Comparison of ENCODE assay signal across 32 mouse cellular contexts in the genomic region with DNA sequence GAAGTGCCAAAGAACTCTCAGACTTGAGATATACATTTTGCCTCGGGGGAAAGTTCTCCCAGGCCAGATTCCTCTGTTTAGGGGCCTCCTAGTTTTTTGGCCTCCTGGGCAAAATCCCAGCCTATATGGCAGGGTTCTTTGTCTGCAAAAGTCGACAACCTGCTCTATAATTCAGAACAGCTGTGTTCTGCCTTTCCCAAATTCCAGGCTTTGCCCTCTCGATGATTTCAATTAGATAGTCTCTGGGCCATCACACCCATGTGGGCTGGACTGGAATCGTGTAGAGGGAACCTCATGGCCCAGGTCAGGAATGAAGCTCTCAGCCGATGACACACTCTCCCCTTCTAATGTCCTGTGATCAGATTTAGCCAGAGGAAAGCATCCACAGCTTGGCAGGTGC. TPM values are rescaled to one million over a fixed set of nuclear protein-coding genes. Genes with fewer than 3 reads are reported as not detected.
DNase-seq lines count a peak whose midpoint lies in the region; ATAC-seq and TF ChIP-seq lines count a peak whose summit lies in the region.
"Had no signal": no experiment of that assay in that cellular context is flagged by ENCODE, and none has a peak within 500 bp of the region (broad histone marks: within the 10 kb centered on the region; RNA-seq: fewer than 3 reads in every experiment).

No protein-coding gene starts in this region.

- 53% methylated on average over 5 of the region's 5 CpGs for WGBS in lung, embryonic 14.5 days
- 47% methylated on average over 5 of the region's 5 CpGs for WGBS in lung, adult 2 months
- 10% methylated on average over 5 of the region's 5 CpGs for WGBS in embryonic facial prominence, embryonic 12.5 days
- WGBS in limb, embryonic 11.5 days: 23% methylated on average over 5 of the region's 5 CpGs
- 67% methylated on average over 5 of the region's 5 CpGs for WGBS in neural tube, embryonic 15.5 days
- 58% methylated on average over 5 of the region's 5 CpGs for WGBS in kidney, embryonic 16.5 days
- WGBS in intestine, embryonic 15.5 days: 63% methylated on average over 5 of the region's 5 CpGs

- TF ChIP-seq CTCF in lung, embryonic 14.5 days (IDR thresholded peaks at IDR 0.05; ENCODE audit: low read depth): no peak
- no peak for TF ChIP-seq CTCF in lung, adult 2 months (IDR thresholded peaks at IDR 0.05; ENCODE audit: insufficient read depth, low read length)

- no peak overlapping the region for H3K27ac ChIP-seq in lung, embryonic 14.5 days (ENCODE audit: low read depth)
- H3K27ac ChIP-seq in embryonic facial prominence, embryonic 12.5 days: no peak overlapping the region
- H3K27ac ChIP-seq in limb, embryonic 11.5 days (replicated peaks; ENCODE audit: low read depth, low read length): no peak overlapping the region
- no peak overlapping the region for H3K27ac ChIP-seq in neural tube, embryonic 15.5 days (replicated peaks)
- H3K27ac ChIP-seq in kidney, embryonic 16.5 days (ENCODE audit: low read length): no peak overlapping the region
- no peak overlapping the region for H3K27ac ChIP-seq in intestine, embryonic 15.5 days
- H3K27ac ChIP-seq: forebrain, embryonic 12.5 days; heart, adult 2 months; heart, embryonic 13.5 days; hindbrain, embryonic 12.5 days; kidney, postnatal 0 days; left cerebral cortex, adult 2 months; liver, embryonic 13.5 days; lung, embryonic 15.5 days; neural tube, embryonic 12.5 days had no signal

- no peak for TF ChIP-seq POLR2A in lung, adult 2 months (IDR thresholded peaks at IDR 0.05; ENCODE audit: borderline replicate concordance, extremely low read depth, low read depth, low read length)

- no peak overlapping the region for H3K4me3 ChIP-seq in lung, embryonic 14.5 days (ENCODE audit: low read depth, low read length)
- H3K4me3 ChIP-seq in lung, adult 2 months (replicated peaks; ENCODE audit: extremely low read depth, low read depth, low read length): no peak overlapping the region
- H3K4me3 ChIP-seq in embryonic facial prominence, embryonic 12.5 days: no peak overlapping the region
- no peak overlapping the region for H3K4me3 ChIP-seq in limb, embryonic 11.5 days (ENCODE audit: low read depth, low read length)
- no peak overlapping the region for H3K4me3 ChIP-seq in neural tube, embryonic 15.5 days (replicated peaks)
- H3K4me3 ChIP-seq in kidney, embryonic 16.5 days (ENCODE audit: low read length): no peak overlapping the region
- no peak overlapping the region for H3K4me3 ChIP-seq in intestine, embryonic 15.5 days (replicated peaks)
- H3K4me3 ChIP-seq: forebrain, embryonic 12.5 days; heart, adult 2 months; heart, embryonic 13.5 days; hindbrain, embryonic 12.5 days; left cerebral cortex, adult 2 months; liver, embryonic 13.5 days; lung, embryonic 15.5 days; megakaryocyte, embryonic 14.5 days; neural tube, embryonic 12.5 days had no signal

- H3K27me3 ChIP-seq in lung, embryonic 14.5 days (ENCODE audit: insufficient read depth, low read length): no peaks in the 10 kb centered on the region
- no peaks in the 10 kb centered on the region for H3K27me3 ChIP-seq in embryonic facial prominence, embryonic 12.5 days
- no peaks in the 10 kb centered on the region for H3K27me3 ChIP-seq in limb, embryonic 11.5 days (ENCODE audit: control insufficient read depth, insufficient read depth, low read length)
- H3K27me3 ChIP-seq in neural tube, embryonic 15.5 days (replicated peaks): no peaks in the 10 kb centered on the region
- H3K27me3 ChIP-seq in kidney, embryonic 16.5 days (ENCODE audit: insufficient read depth, low read length): no peaks in the 10 kb centered on the region
- no peaks in the 10 kb centered on the region for H3K27me3 ChIP-seq in intestine, embryonic 15.5 days (replicated peaks)
- H3K27me3 ChIP-seq: CH12.LX; forebrain, embryonic 12.5 days; heart, embryonic 13.5 days; hindbrain, embryonic 12.5 days; liver, embryonic 13.5 days; lung, embryonic 15.5 days; megakaryocyte, embryonic 14.5 days; neural tube, embryonic 12.5 days had no signal

- ATAC-seq in lung, embryonic 14.5 days (ENCODE audit: insufficient read depth): no peak
- 0 out of 2 replicates have a peak, but pooled peaks have one; percentile 35 for ATAC-seq in embryonic facial prominence, embryonic 12.5 days (ENCODE audit: insufficient number of reproducible peaks, insufficient read depth, low FRiP score, low TSS enrichment)
- ATAC-seq in limb, embryonic 11.5 days (ENCODE audit: insufficient number of reproducible peaks, low FRiP score, low TSS enrichment, low read depth): 0 out of 2 replicates have a peak, but pooled peaks have one; percentile 57
- no peak for ATAC-seq in neural tube, embryonic 15.5 days (ENCODE audit: low FRiP score)
- ATAC-seq in kidney, embryonic 16.5 days (ENCODE audit: low FRiP score, low TSS enrichment): no peak
- ATAC-seq in intestine, embryonic 15.5 days: no peak
- ATAC-seq: activated CD4-positive, CD25-positive, alpha-beta regulatory T cell, adult 4 months had no signal

- no peaks in the 10 kb centered on the region for H3K9me3 ChIP-seq in lung, embryonic 14.5 days (ENCODE audit: low read depth, low read length)
- no peaks in the 10 kb centered on the region for H3K9me3 ChIP-seq in embryonic facial prominence, embryonic 12.5 days
- H3K9me3 ChIP-seq in limb, embryonic 11.5 days (ENCODE audit: control insufficient read depth, low read length): no peaks in the 10 kb centered on the region
- H3K9me3 ChIP-seq in neural tube, embryonic 15.5 days (replicated peaks): no peaks in the 10 kb centered on the region
- no peaks in the 10 kb centered on the region for H3K9me3 ChIP-seq in kidney, embryonic 16.5 days (ENCODE audit: low read length)
- H3K9me3 ChIP-seq in intestine, embryonic 15.5 days: no peaks in the 10 kb centered on the region
- H3K9me3 ChIP-seq: forebrain, embryonic 12.5 days; heart, embryonic 13.5 days; hindbrain, embryonic 12.5 days; liver, embryonic 13.5 days; lung, embryonic 15.5 days; megakaryocyte, embryonic 14.5 days; neural tube, embryonic 12.5 days had no signal

- no peaks in the 10 kb centered on the region for H3K4me1 ChIP-seq in lung, embryonic 14.5 days (ENCODE audit: insufficient read depth)
- H3K4me1 ChIP-seq in lung, adult 2 months (ENCODE audit: control insufficient read depth, insufficient read depth, low read length): no peaks in the 10 kb centered on the region
- peaks cover 17% of the 10 kb centered on the region for H3K4me1 ChIP-seq in embryonic facial prominence, embryonic 12.5 days
- H3K4me1 ChIP-seq in limb, embryonic 11.5 days (ENCODE audit: control insufficient read depth, insufficient read depth, low read length): peaks cover 7% of the 10 kb centered on the region; the same call in 1 of the 2 replicates
- no peaks in the 10 kb centered on the region for H3K4me1 ChIP-seq in neural tube, embryonic 15.5 days
- H3K4me1 ChIP-seq in kidney, embryonic 16.5 days (ENCODE audit: insufficient read depth, low read length): 0 out of 2 replicates have a peak, but pooled peaks cover 3% of the 10 kb centered on the region
- H3K4me1 ChIP-seq in intestine, embryonic 15.5 days (replicated peaks): no peaks in the 10 kb centered on the region
- H3K4me1 ChIP-seq: forebrain, embryonic 12.5 days; hindbrain, embryonic 12.5 days; liver, embryonic 13.5 days; lung, embryonic 15.5 days; megakaryocyte, embryonic 14.5 days; neural tube, embryonic 12.5 days had no signal

- no peak overlapping the region for H3K9ac ChIP-seq in lung, embryonic 14.5 days
- no peak overlapping the region for H3K9ac ChIP-seq in embryonic facial prominence, embryonic 12.5 days
- no peak overlapping the region for H3K9ac ChIP-seq in limb, embryonic 11.5 days (ENCODE audit: low read length)
- H3K9ac ChIP-seq in neural tube, embryonic 15.5 days (replicated peaks): no peak overlapping the region
- H3K9ac ChIP-seq in kidney, embryonic 16.5 days (replicated peaks; ENCODE audit: low read length): no peak overlapping the region
- no peak overlapping the region for H3K9ac ChIP-seq in intestine, embryonic 15.5 days
- H3K9ac ChIP-seq: forebrain, embryonic 12.5 days; heart, embryonic 13.5 days; hindbrain, embryonic 12.5 days; liver, embryonic 13.5 days; lung, embryonic 15.5 days; neural tube, embryonic 12.5 days had no signal

- DNase-seq in lung, embryonic 14.5 days: peak; percentile 25
- no peak for DNase-seq in lung, adult 2 months
- DNase-seq in limb, embryonic 11.5 days (ENCODE audit: low spot score): peak; percentile 37
- DNase-seq in thymus, postnatal 25 days: no peak
- DNase-seq: adrenal gland, postnatal 25 days; B cell, adult 2 months; cerebellum, adult 8-10 months; cerebellum, postnatal 36 days; gastrocnemius, postnatal 25 days; heart, adult 2 months; heart, postnatal 14 days; kidney, adult 18-20 months; liver, embryonic 13.5 days; lung, postnatal 36 days; midbrain, embryonic 14.5 days; retina, postnatal 1 day; thymus, postnatal 36 days had no signal

- no peak overlapping the region for H3K4me2 ChIP-seq in lung, embryonic 14.5 days
- H3K4me2 ChIP-seq in embryonic facial prominence, embryonic 12.5 days (replicated peaks): no peak overlapping the region
- H3K4me2 ChIP-seq in limb, embryonic 11.5 days (ENCODE audit: low read depth, severe bottlenecking): no peak overlapping the region
- H3K4me2 ChIP-seq in neural tube, embryonic 15.5 days: no peak overlapping the region
- H3K4me2 ChIP-seq in kidney, embryonic 16.5 days (replicated peaks; ENCODE audit: low read depth, low read length): no peak overlapping the region
- no peak overlapping the region for H3K4me2 ChIP-seq in intestine, embryonic 15.5 days (replicated peaks)
- H3K4me2 ChIP-seq: forebrain, embryonic 12.5 days; heart, embryonic 13.5 days; hindbrain, embryonic 12.5 days; liver, embryonic 13.5 days; lung, embryonic 15.5 days; neural tube, embryonic 12.5 days had no signal

- H3K36me3 ChIP-seq in lung, embryonic 14.5 days (ENCODE audit: insufficient read depth): 0 out of 2 replicates have a peak, but pooled peaks cover 3% of the 10 kb centered on the region
- H3K36me3 ChIP-seq in embryonic facial prominence, embryonic 12.5 days: no peaks in the 10 kb centered on the region
- no peaks in the 10 kb centered on the region for H3K36me3 ChIP-seq in limb, embryonic 11.5 days (ENCODE audit: control insufficient read depth, insufficient read depth, low read length)
- no peaks in the 10 kb centered on the region for H3K36me3 ChIP-seq in neural tube, embryonic 15.5 days
- H3K36me3 ChIP-seq in kidney, embryonic 16.5 days (ENCODE audit: insufficient read depth, low read length): no peaks in the 10 kb centered on the region
- no peaks in the 10 kb centered on the region for H3K36me3 ChIP-seq in intestine, embryonic 15.5 days
- H3K36me3 ChIP-seq: forebrain, embryonic 12.5 days; G1E; heart, embryonic 13.5 days; hindbrain, embryonic 12.5 days; liver, embryonic 13.5 days; lung, embryonic 15.5 days; neural tube, embryonic 12.5 days had no signal

RNA-seq across cellular contexts. Expression of a gene that starts 21.8 kb away (rescaled TPM):
- 11.2 and 11.6 TPM in 2 replicates for polyA plus RNA-seq in lung, embryonic 14.5 days (2014; fragmentation: Nextera tagmentation; extraction: Ambion mirVana)
- polyA plus RNA-seq in lung, adult 2 months (2012; rRNA removed): 33.3 and 34.6 TPM in 2 replicates
- polyA plus RNA-seq in embryonic facial prominence, embryonic 12.5 days (2016; fragmentation: Nextera tagmentation; extraction: Ambion mirVana): 3.4 and 4.3 TPM in 2 replicates
- polyA plus RNA-seq in limb, embryonic 11.5 days (2014; fragmentation: Nextera tagmentation; extraction: Ambion mirVana): 1.5 and 2.0 TPM in 2 replicates
- 1.7 and 1.9 TPM in 2 replicates for polyA plus RNA-seq in neural tube, embryonic 15.5 days (2015; fragmentation: Nextera tagmentation; extraction: Ambion mirVana)
- 10.2 and 11.7 TPM in 2 replicates for polyA plus RNA-seq in kidney, embryonic 16.5 days (2015; fragmentation: Nextera tagmentation; extraction: Ambion mirVana)
- polyA plus RNA-seq in intestine, embryonic 15.5 days (2015; fragmentation: Nextera tagmentation; extraction: Ambion mirVana): 10.5 and 12.0 TPM in 2 replicates
- polyA plus RNA-seq: activated CD4-positive, CD25-positive, alpha-beta regulatory T cell, adult 4 months; G1E had no signal

Comparison
In these comparisons a context has a peak if more than half of its experiments do, and no peak if none do; other contexts are left out.
1. DNase-seq: peak in lung, embryonic 14.5 days (single experiment) and limb, embryonic 11.5 days (single experiment); none in lung, adult 2 months (single experiment) and thymus, postnatal 25 days (single experiment).
2. ATAC-seq: peak in embryonic facial prominence, embryonic 12.5 days (single experiment) and limb, embryonic 11.5 days (single experiment); none in lung, embryonic 14.5 days (single experiment), neural tube, embryonic 15.5 days (single experiment), kidney, embryonic 16.5 days (single experiment) and intestine, embryonic 15.5 days (single experiment).